Mouse (Mus musculus) cortical plate, adult 2 months (tissue): Measurements from ENCODE around the gene Btbd1. TPM values are rescaled to one million over a fixed set of nuclear protein-coding genes. Genes with fewer than 3 reads are reported as not detected.

Experiments used
- H3K27ac ChIP-seq: fragments of 200-500 bp; 2 replicates; pipeline ENCODE4 v1.5.1; 2012; ENCODE audit warnings: low read length, control low read depth, inconsistent platforms; ENCODE audit not compliant: insufficient read depth
- H3K4me1 ChIP-seq: fragments of 200-500 bp; 2 replicates; pipeline ENCODE4 v1.6.1; 2011; ENCODE audit warnings: low read length; ENCODE audit not compliant: control insufficient read depth, insufficient read depth
- H3K4me3 ChIP-seq: fragments of 200-500 bp; 2 replicates; pipeline ENCODE4 v1.5.1; 2011; ENCODE audit warnings: mild to moderate bottlenecking, low read length, control low read depth; ENCODE audit not compliant: insufficient read depth
- CTCF ChIP-seq: fragments of 200-500 bp; IDR thresholded peaks from 2 replicates; pipeline ENCODE4 v1.5.1; 2011; ENCODE audit warnings: mild to moderate bottlenecking, control low read depth, low read length; ENCODE audit not compliant: insufficient read depth; ENCODE audit errors: extremely low read depth
- POLR2A ChIP-seq: fragments of 200-500 bp; IDR thresholded peaks from 2 replicates; pipeline ENCODE4 v1.6.1; 2011; ENCODE audit warnings: mild to moderate bottlenecking, low read length, control low read depth; ENCODE audit not compliant: insufficient read depth; ENCODE audit errors: extremely low read depth
- polyA plus RNA-seq: library from polyadenylated mRNA; depleted of rRNA; stranded (reverse); fragments of >200 nt; gene quantifications from 2 replicates; pipeline ENCODE4 v1.2.3, GENCODE M21; 2012

The Btbd1 gene
- polyA plus RNA-seq, 1 experiment = 99.6 TPM

GRCm38 (mm10) chr7:81862587-81863583 is 33.7 kb upstream of the Btbd1 start:
- Histone ChIP-seq H3K4me3 (no peak overlapping the region), H3K27ac (peak overlapping the region; percentile 3; the same call in 1 of the 2 replicates), H3K4me1 (peaks cover 6% of the 10 kb centered on the region)
- no peak for TF ChIP-seq POLR2A

DNA sequence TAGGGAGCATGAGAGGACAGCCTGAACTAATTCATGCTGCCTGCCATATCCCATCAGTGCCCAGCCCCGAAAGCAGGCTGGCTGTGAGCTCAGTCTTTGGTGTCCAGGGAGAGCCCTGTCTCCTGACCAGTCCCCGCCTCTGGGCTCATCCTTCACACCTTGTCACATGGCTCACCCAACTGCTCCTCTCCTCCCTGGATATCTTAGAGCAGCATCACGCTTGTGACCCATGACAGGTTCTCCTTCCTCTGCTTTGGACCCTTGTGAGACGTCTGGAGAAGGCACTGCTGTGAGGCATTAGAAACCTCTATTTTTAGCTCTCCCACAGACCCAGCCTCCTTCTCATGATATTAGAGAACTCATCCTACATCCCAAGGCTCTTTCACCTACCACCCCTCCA is 32.7 kb upstream of the Btbd1 start:
- peaks cover 6% of the 10 kb centered on the region for H3K4me1 ChIP-seq
- TF ChIP-seq CTCF = no peak
- no peak for TF ChIP-seq POLR2A
- no peak overlapping the region for H3K4me3 ChIP-seq
- no peak overlapping the region for H3K27ac ChIP-seq

DNA sequence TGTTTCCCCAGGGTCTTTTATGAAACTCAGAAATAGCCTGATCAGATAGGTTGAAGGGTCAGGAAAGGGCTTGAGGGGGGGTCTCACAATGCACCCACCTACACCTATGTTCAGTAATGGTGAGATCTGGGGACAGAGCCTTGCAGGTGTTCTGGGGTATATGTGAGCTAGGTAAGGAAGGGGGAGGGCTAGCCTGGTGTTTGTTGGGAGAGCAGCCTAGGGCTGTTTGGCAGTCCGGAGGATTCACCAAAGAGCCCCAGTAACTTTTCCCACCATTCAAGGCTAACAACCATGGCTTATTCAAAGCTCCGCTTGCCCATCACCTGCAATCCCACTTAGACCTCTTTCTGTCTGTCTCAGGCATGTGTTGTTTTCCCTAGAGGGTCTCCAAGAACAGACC is 32.2 kb upstream of the Btbd1 start:
- H3K27ac ChIP-seq = no peak overlapping the region
- no peak overlapping the region for H3K4me3 ChIP-seq
- H3K4me1 ChIP-seq = peaks cover 6% of the 10 kb centered on the region
- TF ChIP-seq POLR2A (no peak), CTCF (no peak)

DNA sequence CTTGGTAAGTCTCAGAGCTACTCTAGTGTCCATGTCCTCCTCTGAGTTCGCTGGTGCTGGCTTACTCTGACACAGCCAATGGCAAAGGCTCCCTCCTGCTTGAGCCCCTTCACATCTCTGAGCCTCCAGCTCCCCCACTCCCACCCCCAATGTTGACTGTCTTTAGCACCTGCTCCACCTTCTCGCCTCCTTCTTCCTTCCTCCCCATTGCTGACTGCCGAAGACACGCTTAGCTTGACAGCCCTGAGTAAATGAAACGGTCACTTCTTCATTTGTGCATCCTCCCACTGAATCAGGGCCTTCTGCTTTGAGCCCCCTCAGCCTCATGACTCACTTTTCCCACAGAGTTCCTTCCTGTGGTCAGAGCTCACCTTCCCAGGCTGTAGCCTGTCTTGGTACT is 31.8 kb upstream of the Btbd1 start:
- H3K4me3 ChIP-seq = peak overlapping the region; percentile 53; the same call in 1 of the 2 replicates
- no peak overlapping the region for H3K27ac ChIP-seq
- H3K4me1 ChIP-seq = peaks cover 6% of the 10 kb centered on the region
- no peak for TF ChIP-seq POLR2A
- TF ChIP-seq CTCF = no peak

- peak overlapping the region; percentile 53 for H3K4me3 ChIP-seq
- no peak overlapping the region for H3K27ac ChIP-seq
- TF ChIP-seq CTCF (no peak), POLR2A (0 out of 2 replicates have a peak, but pooled peaks have one; percentile 35)
- H3K4me1 ChIP-seq = peaks cover 7% of the 10 kb centered on the region
Observed at GRCm38 (mm10) chr7:81860071-81860470, 30.8 kb upstream of the Btbd1 start.

DNA sequence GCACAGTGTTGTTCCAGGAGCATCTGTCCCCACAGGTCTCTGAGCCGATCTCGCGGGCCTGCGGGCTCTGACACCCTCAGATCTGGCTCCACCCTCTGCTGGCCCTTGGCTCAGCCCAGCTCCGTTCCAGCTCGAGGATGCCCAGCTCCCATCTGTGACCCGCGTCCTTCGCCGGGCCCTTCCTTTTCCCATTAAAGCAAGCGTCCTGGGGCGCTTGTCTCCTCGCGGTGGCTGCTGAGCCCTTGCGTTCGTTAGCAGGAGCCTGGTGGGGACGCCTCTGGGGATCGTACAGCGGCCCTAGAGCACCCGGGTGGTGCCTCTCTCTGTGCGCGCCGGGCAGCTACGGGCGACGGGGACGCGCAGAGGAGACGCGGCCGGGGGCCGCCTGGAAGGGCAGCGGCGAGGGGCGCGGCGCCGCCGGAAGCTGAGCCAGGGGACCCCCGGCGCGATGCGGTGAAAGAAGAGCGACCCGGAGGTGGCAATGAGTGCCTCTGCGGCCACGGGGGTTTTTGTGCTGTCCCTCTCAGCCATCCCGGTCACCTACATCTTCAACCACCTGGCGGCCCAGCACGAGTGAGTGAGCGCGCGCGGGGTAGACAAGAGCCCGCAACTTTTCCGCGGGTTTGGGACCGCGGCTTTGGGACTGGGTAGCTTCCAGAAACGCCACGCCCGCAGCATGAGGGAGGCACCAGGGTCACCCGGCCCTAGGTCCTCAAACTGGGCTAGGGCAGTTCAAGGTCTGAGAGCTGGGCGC is 29.9 kb upstream of the Btbd1 start, which contains the start of gene Tm6sf1:
Gene Tm6sf1, plus strand, starts transcription at position 34 of the 754 bp plus-strand sequence.
- Histone ChIP-seq H3K4me3 (peak within 1 kb of the TSS; percentile 53), H3K27ac (peak within 1 kb of the TSS; percentile 1), H3K4me1 (peaks cover 9% of the 10 kb centered on the region)
- TF ChIP-seq POLR2A (peak; percentile 36; the same call in 1 of the 2 replicates), CTCF (no peak)

DNA sequence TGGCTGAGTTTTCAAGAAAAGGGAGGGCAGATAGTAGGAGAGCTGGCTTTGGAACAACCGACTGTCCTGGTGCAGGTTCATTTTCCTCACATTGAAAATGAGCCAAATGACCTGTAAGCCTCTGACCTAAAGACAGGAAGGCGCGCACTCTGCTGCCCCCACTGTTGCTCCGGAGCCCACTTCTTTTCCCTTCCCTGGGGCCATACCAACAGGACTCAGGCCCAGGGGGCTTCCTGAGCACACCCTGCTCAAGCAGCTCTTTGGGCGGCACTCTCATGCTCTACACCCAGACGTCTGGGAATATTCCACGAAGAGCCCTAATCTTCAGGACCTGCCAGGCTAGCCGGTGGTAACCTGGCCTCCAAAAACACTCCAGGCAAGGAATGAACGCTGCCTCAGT is 29.0 kb upstream of the Btbd1 start:
- Histone ChIP-seq H3K4me3 (peak overlapping the region; percentile 53; the same call in 1 of the 2 replicates), H3K27ac (no peak overlapping the region), H3K4me1 (peaks cover 11% of the 10 kb centered on the region)
- TF ChIP-seq POLR2A (no peak), CTCF (no peak)

GRCm38 (mm10) chr7:81856221-81856620 is 27.0 kb upstream of the Btbd1 start:
- H3K4me3 ChIP-seq = no peak overlapping the region
- peaks cover 8% of the 10 kb centered on the region for H3K4me1 ChIP-seq
- H3K27ac ChIP-seq = no peak overlapping the region
- no peak for TF ChIP-seq POLR2A
- no peak for TF ChIP-seq CTCF

DNA sequence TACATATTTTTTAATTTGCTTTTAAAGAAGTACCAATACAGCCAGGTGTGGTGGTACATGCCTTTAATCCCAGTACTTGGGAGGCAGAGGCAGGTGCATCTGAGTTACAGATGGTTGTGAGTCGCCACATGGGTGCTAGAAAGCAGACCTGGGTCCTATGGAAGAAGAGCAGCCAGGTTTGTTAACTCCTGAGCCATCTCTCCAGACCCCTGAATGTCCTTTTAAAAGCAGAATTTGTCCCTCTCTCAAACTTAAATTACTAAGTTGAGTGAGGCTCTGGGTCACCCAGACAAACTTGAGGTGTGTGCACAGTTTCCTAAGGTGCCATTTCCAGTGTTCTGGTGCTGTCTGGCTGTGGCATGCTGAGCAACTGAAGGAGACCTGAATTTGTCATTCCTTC is 26.5 kb upstream of the Btbd1 start, which contains the start of gene Gm10160:
Gene Gm10160, minus strand, starts transcription at position 101 of the 400 bp plus-strand sequence.
- Histone ChIP-seq H3K4me3 (no peak within 1 kb of the TSS), H3K27ac (no peak within 1 kb of the TSS), H3K4me1 (peaks cover 6% of the 10 kb centered on the region)
- TF ChIP-seq POLR2A = no peak
- TF ChIP-seq CTCF = no peak
